Mouse (Mus musculus) adrenal gland, adult 10 weeks (tissue): ENCODE results near the gene Gm20441. TPM values are rescaled to one million over a fixed set of nuclear protein-coding genes. Genes with fewer than 3 reads are reported as not detected.

ENCODE experiments used
- polyA plus RNA-seq: library from polyadenylated mRNA; stranded (reverse); fragments of 350-450 nt; fragmentation: Illumina TruSeq; extraction: RNeasy Lipid Tissue Mini Kit (QIAGEN cat#74804); gene quantifications from one replicate; pipeline ENCODE4 v1.2.3, GENCODE M21; 2014; ENCODE audit warnings: low read depth, low replicate concordance

Gene Gm20441
- polyA plus RNA-seq = not detected

GRCm38 (mm10) chr10:75780769-75781578, at the start of gene Gm20441, which contains the start of gene Gstt3:
Gene Gm20441 (minus strand): TSS chr10:75780954.
Gene Gstt3 (minus strand): TSS chr10:75781414.

GRCm38 (mm10) chr10:75822443-75822842, 41.7 kb upstream of the Gm20441 start, which contains the start of gene Gstt4:
Gene Gstt4 (minus strand): TSS chr10:75822543.

GRCm38 (mm10) chr10:75798176-75798696, 17.5 kb upstream of the Gm20441 start, which contains the start of gene Gstt1:
Gene Gstt1 (minus strand): TSS chr10:75798584.

GRCm38 (mm10) chr10:75772795-75773664, 7.7 kb downstream of the Gm20441 start, which contains the start of gene Ddt:
Gene Ddt (minus strand): TSS chr10:75773414.

GRCm38 (mm10) chr10:75763682-75764518, 16.9 kb downstream of the Gm20441 start, which contains the start of gene Cabin1:
Gene Cabin1 (minus strand): TSS chr10:75764341.

Other genes starting within 250 kb of the Gm20441 start
- gene Lrrc75b, start 220.6 kb downstream of the Gm20441 start, polyA plus RNA-seq = 0.52 TPM
- gene Ggt1, start 219.3 kb downstream of the Gm20441 start, polyA plus RNA-seq = not detected
- gene Ggt5, start 191.6 kb downstream of the Gm20441 start, polyA plus RNA-seq = 1.0 TPM
- gene Susd2, start 136.9 kb downstream of the Gm20441 start, polyA plus RNA-seq = 2.7 TPM
- gene Cabin1, start 16.6 kb downstream of the Gm20441 start, polyA plus RNA-seq = 5.5 TPM
- gene Ddt, start 7.5 kb downstream of the Gm20441 start, polyA plus RNA-seq = 4.5 TPM
- 6.8 TPM for gene Gstt3, start 460 bp upstream of the Gm20441 start, polyA plus RNA-seq
- gene Gstt1, start 17.6 kb upstream of the Gm20441 start, polyA plus RNA-seq = 1.6 TPM
- gene Gstt4, start 41.6 kb upstream of the Gm20441 start, polyA plus RNA-seq = not detected
- 2.4 TPM for gene Gstt2, start 56.5 kb upstream of the Gm20441 start, polyA plus RNA-seq
- gene Mif, start 79.3 kb upstream of the Gm20441 start, polyA plus RNA-seq = not detected
- not detected for gene Derl3, start 112.5 kb upstream of the Gm20441 start, polyA plus RNA-seq
- gene Smarcb1, start 140.7 kb upstream of the Gm20441 start, polyA plus RNA-seq = 17.3 TPM
- gene Chchd10, start 152.2 kb upstream of the Gm20441 start, polyA plus RNA-seq = 44.3 TPM
- 2.8 TPM for gene Mmp11, start 155.5 kb upstream of the Gm20441 start, polyA plus RNA-seq
- gene Gm867, start 159.7 kb upstream of the Gm20441 start, polyA plus RNA-seq = not detected
- not detected for gene Vpreb3, start 162.1 kb upstream of the Gm20441 start, polyA plus RNA-seq
- gene Gm5134, start 173.6 kb upstream of the Gm20441 start, polyA plus RNA-seq = not detected